Mouse (Mus musculus): ENCODE measurements around the gene Il4ra. TPM values are rescaled to one million over a fixed set of nuclear protein-coding genes. Genes with fewer than 3 reads are reported as not detected.

Il4ra gene
- total RNA-seq, 2 experiments from 2014 or later = 12.0 to 19.2 TPM

DNA sequence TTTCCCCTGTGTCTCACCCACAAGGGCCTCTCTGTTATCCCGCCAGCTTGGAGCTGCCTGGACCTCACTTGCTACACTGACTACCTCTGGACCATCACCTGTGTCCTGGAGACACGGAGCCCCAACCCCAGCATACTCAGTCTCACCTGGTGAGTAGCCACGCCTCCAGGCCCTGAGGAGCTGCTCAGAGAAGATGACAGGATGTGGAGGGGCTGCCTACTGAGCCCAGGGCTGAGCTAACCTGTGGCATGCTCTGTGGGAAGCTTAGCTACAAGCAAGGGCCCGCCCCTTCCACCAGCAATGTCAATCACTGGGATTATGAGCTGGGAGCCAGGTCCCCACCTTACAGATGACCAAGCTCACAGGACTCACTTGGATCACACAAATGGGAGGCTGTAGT lies 73.3 kb downstream of the Il4ra start:
- no peak for ATAC-seq (replicated peaks; ENCODE audit: poor library complexity)

DNA sequence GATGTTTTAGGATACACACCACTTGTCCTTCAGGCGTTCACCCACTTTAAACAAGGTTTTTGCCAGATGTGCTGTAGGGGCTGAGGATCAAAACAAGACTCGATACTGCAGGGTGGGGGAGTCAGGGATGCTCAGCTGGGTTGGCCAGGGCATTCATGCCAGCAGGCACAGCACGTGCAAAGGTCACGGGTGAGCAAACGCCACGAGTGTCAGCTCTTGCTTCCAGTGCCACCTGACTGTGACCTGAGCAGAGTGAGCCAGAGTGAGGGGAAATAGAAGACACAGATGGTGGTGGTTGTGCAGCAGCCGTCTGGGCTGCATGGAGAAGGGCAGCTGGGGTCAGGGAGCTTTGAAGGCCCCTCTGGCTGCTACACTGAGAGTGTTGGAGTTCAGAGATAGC lies 73.9 kb downstream of the Il4ra start:
- no peak for ATAC-seq (replicated peaks; ENCODE audit: poor library complexity)

Other genes starting within 250 kb of the Il4ra start
- gene Kdm8, start 107.4 kb upstream of the Il4ra start, total RNA-seq (2015) = 3.5 and 3.7 TPM in 2 replicates
- 5.8 and 8.0 TPM in 2 replicates for gene Kdm8, start 107.4 kb upstream of the Il4ra start, total RNA-seq (2017)
- gene Nsmce1, start 60.5 kb upstream of the Il4ra start, total RNA-seq (2015) = 76.9 and 80.9 TPM in 2 replicates
- gene Nsmce1, start 60.5 kb upstream of the Il4ra start, total RNA-seq (2017) = 71.8 and 77.2 TPM in 2 replicates
- 2.7 and 4.3 TPM in 2 replicates for gene Il21r, start 51.3 kb downstream of the Il4ra start, total RNA-seq (2015)
- 3.6 and 7.2 TPM in 2 replicates for gene Il21r, start 51.3 kb downstream of the Il4ra start, total RNA-seq (2017)
- 18.3 and 21.8 TPM in 2 replicates for gene Gtf3c1, start 155.7 kb downstream of the Il4ra start, total RNA-seq (2015)
- 33.6 and 34.8 TPM in 2 replicates for gene Gtf3c1, start 155.7 kb downstream of the Il4ra start, total RNA-seq (2017)
- gene D430042O09Rik, start 155.8 kb downstream of the Il4ra start, total RNA-seq (2015) = 6.1 and 8.0 TPM in 2 replicates
- gene D430042O09Rik, start 155.8 kb downstream of the Il4ra start, total RNA-seq (2017) = 7.2 and 7.9 TPM in 2 replicates

All from megakaryocyte progenitor cell, adult 5-6 weeks (primary cell).